Mouse (Mus musculus): Measurements from ENCODE around the gene Mrps25. TPM values are rescaled to one million over a fixed set of nuclear protein-coding genes. Genes with fewer than 3 reads are reported as not detected.

The Mrps25 gene
- total RNA-seq, 1 experiment: 83.2 TPM

DNA sequence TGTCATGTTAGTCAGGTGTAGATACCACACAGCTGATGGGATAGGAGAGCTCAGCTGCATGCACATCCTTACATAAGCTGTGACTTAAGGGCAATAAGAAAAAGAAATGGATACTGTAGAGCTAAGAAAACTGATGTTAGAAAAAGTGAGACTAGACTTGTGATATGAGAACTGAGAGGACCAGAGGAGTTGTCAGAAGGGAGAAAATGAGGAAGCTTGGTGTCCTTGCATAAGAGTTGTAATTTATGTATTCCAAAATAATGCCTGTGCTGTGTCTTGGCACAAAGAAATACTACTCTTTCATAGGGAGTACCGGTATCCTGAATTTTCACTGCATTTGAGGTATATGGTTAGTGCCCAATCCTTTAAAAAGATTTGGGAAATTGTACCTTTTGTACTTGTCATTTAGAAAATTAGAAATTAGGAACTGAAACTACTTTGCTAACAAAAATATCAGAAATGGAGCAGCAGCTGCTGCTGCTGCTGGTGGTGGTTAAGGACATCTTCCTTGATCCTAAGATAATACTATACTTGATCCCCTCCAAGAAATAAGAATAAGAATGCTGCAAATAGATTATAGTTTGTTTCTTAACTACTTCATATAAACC lies 56.9 kb downstream of the Mrps25 start:
- DNase-seq (ENCODE audit: low read depth, low spot score): no peak
- no peaks in the 10 kb centered on the region for H3K36me3 ChIP-seq (ENCODE audit: control insufficient read depth, insufficient read depth, low read length, poor library complexity, severe bottlenecking)
- no peaks in the 10 kb centered on the region for H3K9me3 ChIP-seq (ENCODE audit: control insufficient read depth, insufficient read depth, low read depth, low read length)
- H3K9ac ChIP-seq (ENCODE audit: insufficient read depth, low read depth, low read length, poor library complexity, severe bottlenecking): no peak overlapping the region
- H3K4me3 ChIP-seq (ENCODE audit: insufficient read depth in 1 of 2, low read depth in 1 of 2, low read length in 2 of 2, poor library complexity in 1 of 2, severe bottlenecking in 1 of 2): no peak overlapping the region
- no peak overlapping the region for H3K27ac ChIP-seq (ENCODE audit: insufficient read depth, low read depth, low read length, poor library complexity, severe bottlenecking)
- TF ChIP-seq ZNF384 (IDR thresholded peaks at IDR 0.05; ENCODE audit: low read depth, low read length) (no peak), ZC3H11A (IDR thresholded peaks at IDR 0.05; ENCODE audit: borderline replicate concordance, low read depth, low read length) (no peak), MAFK (IDR thresholded peaks at IDR 0.05; ENCODE audit: insufficient read depth, low read depth, low read length) (no peak), CHD2 (IDR thresholded peaks at IDR 0.05; ENCODE audit: low read depth, low read length) (no peak), HCFC1 (IDR thresholded peaks at IDR 0.05; ENCODE audit: borderline replicate concordance, insufficient read depth, low read length) (no peak)
- 0 out of 4 replicates have a peak, but pooled peaks cover 0 to under 1% of the 10 kb centered on the region in 2 experiments for H3K4me1 ChIP-seq (ENCODE audit: control insufficient read depth in 2 of 2, insufficient read depth in 2 of 2, low read length in 2 of 2, poor library complexity in 1 of 2)
- in situ Hi-C loops (cut with MboI; ENCODE audit: low sequenced_read_pairs in 2 of 2, unreplicated experiment in 2 of 2): no loop called here

DNA sequence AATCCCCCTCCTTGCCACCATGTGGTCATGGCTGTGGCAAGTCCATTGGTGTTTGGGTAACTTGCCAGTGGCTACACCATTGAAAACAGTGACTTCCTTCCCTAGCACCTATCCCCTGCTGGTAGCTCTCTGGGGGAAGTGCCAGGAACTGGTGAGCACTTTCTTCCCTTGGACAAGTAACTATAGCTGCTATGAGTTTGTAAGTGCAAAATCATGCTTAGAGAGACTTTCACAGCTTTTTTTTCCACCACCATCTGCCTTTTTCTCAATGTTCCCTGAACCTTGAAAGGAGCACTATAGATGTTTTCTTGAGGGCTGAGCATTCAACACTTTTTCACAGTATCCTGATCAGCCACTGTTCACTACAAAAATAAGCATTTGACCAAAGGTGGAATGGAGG lies 59.3 kb downstream of the Mrps25 start:
- DNase-seq (ENCODE audit: low read depth, low spot score): no peak
- H3K4me1 ChIP-seq (ENCODE audit: control insufficient read depth in 2 of 2, insufficient read depth in 2 of 2, low read length in 2 of 2, poor library complexity in 1 of 2): no peaks in the 10 kb centered on the region
- no peak for TF ChIP-seq CHD2 (IDR thresholded peaks at IDR 0.05; ENCODE audit: low read depth, low read length)
- no peak for TF ChIP-seq MAFK (IDR thresholded peaks at IDR 0.05; ENCODE audit: insufficient read depth, low read depth, low read length)
- TF ChIP-seq ZC3H11A (IDR thresholded peaks at IDR 0.05; ENCODE audit: borderline replicate concordance, low read depth, low read length): no peak
- TF ChIP-seq ZNF384 (IDR thresholded peaks at IDR 0.05; ENCODE audit: low read depth, low read length): no peak
- TF ChIP-seq HCFC1 (IDR thresholded peaks at IDR 0.05; ENCODE audit: borderline replicate concordance, insufficient read depth, low read length): no peak

More for the DNA sequence above, 59.3 kb downstream of the Mrps25 start:
- no peak overlapping the region for H3K4me3 ChIP-seq (ENCODE audit: insufficient read depth in 1 of 2, low read depth in 1 of 2, low read length in 2 of 2, poor library complexity in 1 of 2, severe bottlenecking in 1 of 2)
- no peak overlapping the region for H3K9ac ChIP-seq (ENCODE audit: insufficient read depth, low read depth, low read length, poor library complexity, severe bottlenecking)
- H3K9me3 ChIP-seq (ENCODE audit: control insufficient read depth, insufficient read depth, low read depth, low read length): no peaks in the 10 kb centered on the region
- H3K36me3 ChIP-seq (ENCODE audit: control insufficient read depth, insufficient read depth, low read length, poor library complexity, severe bottlenecking): no peaks in the 10 kb centered on the region
- H3K27ac ChIP-seq (ENCODE audit: insufficient read depth, low read depth, low read length, poor library complexity, severe bottlenecking): no peak overlapping the region
- in situ Hi-C loops (cut with MboI; ENCODE audit: low sequenced_read_pairs in 2 of 2, unreplicated experiment in 2 of 2): no loop called here

Other genes starting within 250 kb of the Mrps25 start
- 2.5 and 5.8 TPM in 2 replicates for gene Fgd5, start 205.2 kb downstream of the Mrps25 start, total RNA-seq (2012; rRNA removed)
- 20.8 and 29.9 TPM in 2 replicates for gene Nr2c2, start 92.6 kb downstream of the Mrps25 start, total RNA-seq (2012; rRNA removed)
- gene Rbsn, start 30.9 kb upstream of the Mrps25 start, total RNA-seq (2012; rRNA removed): 14.7 and 17.9 TPM in 2 replicates
- gene Trh, start 60.6 kb upstream of the Mrps25 start, total RNA-seq (2012; rRNA removed): 495 and 1,395 TPM in 2 replicates